Mouse (Mus musculus): ENCODE data around the gene Flad1. TPM values are rescaled to one million over a fixed set of nuclear protein-coding genes. Genes with fewer than 3 reads are reported as not detected.

Gene Flad1
- polyA plus RNA-seq, 2 experiments: 26.8 to 32.8 TPM

- no peak overlapping the region for H3K4me3 ChIP-seq (replicated peaks; ENCODE audit: low read length)
- H3K27me3 ChIP-seq (ENCODE audit: control insufficient read depth, insufficient read depth, low read length): no peaks in the 10 kb centered on the region
- ATAC-seq (ENCODE audit: low FRiP score, low read depth): no peak
- no peaks in the 10 kb centered on the region for H3K36me3 ChIP-seq (ENCODE audit: control insufficient read depth, insufficient read depth, low read length)
- H3K9me3 ChIP-seq (ENCODE audit: control insufficient read depth, low read length): no peaks in the 10 kb centered on the region
- TF ChIP-seq POLR2A (IDR thresholded peaks at IDR 0.05; ENCODE audit: borderline replicate concordance, extremely low read depth, insufficient read depth, insufficient read length): no peak
- DNase-seq (ENCODE audit: low spot score): no peak
- H3K9ac ChIP-seq (ENCODE audit: low read depth, low read length, severe bottlenecking): no peak overlapping the region
- H3K4me2 ChIP-seq (replicated peaks; ENCODE audit: low read depth, low read length, severe bottlenecking): no peak overlapping the region
- 44% methylated on average over 5 of the region's 5 CpGs for WGBS
- H3K27ac ChIP-seq (replicated peaks; ENCODE audit: low read depth, low read length): no peak overlapping the region
- H3K4me1 ChIP-seq (ENCODE audit: control insufficient read depth, insufficient read depth, low read length): peaks cover 6% of the 10 kb centered on the region
Measured at GRCm38 (mm10) chr3:89373581-89374231, 38.0 kb downstream of the Flad1 start.

- Histone ChIP-seq H3K27ac (replicated peaks; ENCODE audit: low read depth, low read length) (no peak overlapping the region), H3K27me3 (ENCODE audit: control insufficient read depth, insufficient read depth, low read length) (no peaks in the 10 kb centered on the region), H3K4me2 (replicated peaks; ENCODE audit: low read depth, low read length, severe bottlenecking) (no peak overlapping the region), H3K9ac (ENCODE audit: low read depth, low read length, severe bottlenecking) (no peak overlapping the region), H3K36me3 (ENCODE audit: control insufficient read depth, insufficient read depth, low read length) (no peaks in the 10 kb centered on the region), H3K4me3 (replicated peaks; ENCODE audit: low read length) (no peak overlapping the region), H3K4me1 (ENCODE audit: control insufficient read depth, insufficient read depth, low read length) (no peaks in the 10 kb centered on the region), H3K9me3 (ENCODE audit: control insufficient read depth, low read length) (no peaks in the 10 kb centered on the region)
- ATAC-seq (ENCODE audit: low FRiP score, low read depth): no peak
- no peak for TF ChIP-seq POLR2A (IDR thresholded peaks at IDR 0.05; ENCODE audit: borderline replicate concordance, extremely low read depth, insufficient read depth, insufficient read length)
- no peak for DNase-seq (ENCODE audit: low spot score)
- WGBS: 50% methylated on average over 11 of the region's 11 CpGs
Measured at GRCm38 (mm10) chr3:89367338-89367737, 44.3 kb downstream of the Flad1 start.

- H3K36me3 ChIP-seq (ENCODE audit: control insufficient read depth, insufficient read depth, low read length): no peaks in the 10 kb centered on the region
- 0 out of 2 replicates have a peak overlapping the region, but pooled peaks have one; percentile 7 for H3K9ac ChIP-seq (ENCODE audit: low read depth, low read length, severe bottlenecking)
- H3K27me3 ChIP-seq (ENCODE audit: control insufficient read depth, insufficient read depth, low read length): no peaks in the 10 kb centered on the region
- TF ChIP-seq POLR2A (IDR thresholded peaks at IDR 0.05; ENCODE audit: borderline replicate concordance, extremely low read depth, insufficient read depth, insufficient read length): no peak
- H3K4me2 ChIP-seq (replicated peaks; ENCODE audit: low read depth, low read length, severe bottlenecking): no peak overlapping the region
- no peaks in the 10 kb centered on the region for H3K9me3 ChIP-seq (ENCODE audit: control insufficient read depth, low read length)
- H3K4me1 ChIP-seq (ENCODE audit: control insufficient read depth, insufficient read depth, low read length): no peaks in the 10 kb centered on the region
- H3K27ac ChIP-seq (replicated peaks; ENCODE audit: low read depth, low read length): no peak overlapping the region
- DNase-seq (ENCODE audit: low spot score) (no peak), ATAC-seq (ENCODE audit: low FRiP score, low read depth) (no peak)
- no peak overlapping the region for H3K4me3 ChIP-seq (replicated peaks; ENCODE audit: low read length)
- 66% methylated on average over 20 of the region's 20 CpGs for WGBS
Measured at GRCm38 (mm10) chr3:89365486-89366414, 45.9 kb downstream of the Flad1 start.

GRCm38 (mm10) chr3:89365153-89365485 is 46.6 kb downstream of the Flad1 start, which contains the start of gene Dcst1:
Dcst1 (minus strand) TSS chr3:89365253.
- no peaks in the 10 kb centered on the region for H3K36me3 ChIP-seq (ENCODE audit: control insufficient read depth, insufficient read depth, low read length)
- TF ChIP-seq POLR2A (IDR thresholded peaks at IDR 0.05; ENCODE audit: borderline replicate concordance, extremely low read depth, insufficient read depth, insufficient read length): no peak
- H3K27ac ChIP-seq (replicated peaks; ENCODE audit: low read depth, low read length): no peak within 1 kb of the TSS
- 0 out of 2 replicates have a peak within 1 kb of the TSS, but pooled peaks have one; percentile 7 for H3K9ac ChIP-seq (ENCODE audit: low read depth, low read length, severe bottlenecking)
- DNase-seq (ENCODE audit: low spot score): no peak
- H3K4me2 ChIP-seq (replicated peaks; ENCODE audit: low read depth, low read length, severe bottlenecking): no peak within 1 kb of the TSS
- no peaks in the 10 kb centered on the region for H3K9me3 ChIP-seq (ENCODE audit: control insufficient read depth, low read length)
- WGBS: 90% methylated on average over 11 of the region's 11 CpGs
- H3K4me3 ChIP-seq (replicated peaks; ENCODE audit: low read length): no peak within 1 kb of the TSS
- no peak for ATAC-seq (ENCODE audit: low FRiP score, low read depth)
- no peaks in the 10 kb centered on the region for H3K4me1 ChIP-seq (ENCODE audit: control insufficient read depth, insufficient read depth, low read length)
- H3K27me3 ChIP-seq (ENCODE audit: control insufficient read depth, insufficient read depth, low read length): no peaks in the 10 kb centered on the region

- H3K4me3 ChIP-seq (replicated peaks; ENCODE audit: low read length): no peak overlapping the region
- no peak overlapping the region for H3K9ac ChIP-seq (ENCODE audit: low read depth, low read length, severe bottlenecking)
- 65% methylated on average over 8 of the region's 8 CpGs for WGBS
- no peak for ATAC-seq (ENCODE audit: low FRiP score, low read depth)
- no peaks in the 10 kb centered on the region for H3K27me3 ChIP-seq (ENCODE audit: control insufficient read depth, insufficient read depth, low read length)
- no peaks in the 10 kb centered on the region for H3K4me1 ChIP-seq (ENCODE audit: control insufficient read depth, insufficient read depth, low read length)
- no peak overlapping the region for H3K4me2 ChIP-seq (replicated peaks; ENCODE audit: low read depth, low read length, severe bottlenecking)
- H3K36me3 ChIP-seq (ENCODE audit: control insufficient read depth, insufficient read depth, low read length): no peaks in the 10 kb centered on the region
- no peak for TF ChIP-seq POLR2A (IDR thresholded peaks at IDR 0.05; ENCODE audit: borderline replicate concordance, extremely low read depth, insufficient read depth, insufficient read length)
- no peak for DNase-seq (ENCODE audit: low spot score)
- H3K9me3 ChIP-seq (ENCODE audit: control insufficient read depth, low read length): no peaks in the 10 kb centered on the region
- H3K27ac ChIP-seq (replicated peaks; ENCODE audit: low read depth, low read length): no peak overlapping the region
Measured at GRCm38 (mm10) chr3:89364631-89365030, 47.0 kb downstream of the Flad1 start.
